Mouse (Mus musculus): Measurements from ENCODE around the gene Sdhaf4. TPM values are rescaled to one million over a fixed set of nuclear protein-coding genes. Genes with fewer than 3 reads are reported as not detected.

Gene Sdhaf4
- total RNA-seq (2012; rRNA removed), result 40.7 and 43.4 TPM in 2 replicates
- 72.9 and 79.6 TPM in 2 replicates for total RNA-seq (2014; rRNA removed)
- 20.9 and 24.8 TPM in 2 replicates for polyA plus RNA-seq (2012; ENCODE audit: insufficient read length, low read depth)

GRCm38 (mm10) chr1:24005070-24005804, at the start of gene Sdhaf4:
Sdhaf4 (minus strand) TSS chr1:24005656.
- dilution Hi-C loops (cut with MboI; ENCODE audit: extremely low pct_ligation_motif_present, extremely low pct_unique_long_range_greater_than_20kb, low sequenced_read_pairs), result no loop called here
- in situ Hi-C loops (cut with MboI; ENCODE audit: low pct_ligation_motif_present, low pct_unique_long_range_greater_than_20kb, low sequenced_read_pairs), result loop anchor here (10.0 kb wide), 1 partner anchor 80 kb away; the partner anchor contains the start of gene Smap1
- Histone ChIP-seq H3K9me3 (replicated peaks; ENCODE audit: low read length) (no peaks in the 10 kb centered on the region), H3K36me3 (replicated peaks in 1 of 2; ENCODE audit: control insufficient read depth in 1 of 2, insufficient read depth in 1 of 2, low read length in 1 of 2) (peaks cover 20 to 27% of the 10 kb centered on the region in 2 experiments), H3K27me3 (replicated peaks) (no peaks in the 10 kb centered on the region), H3K79me2 (replicated peaks; ENCODE audit: control insufficient read depth, extremely low read depth, insufficient read depth, poor library complexity, severe bottlenecking) (no peaks in the 10 kb centered on the region), H3K27ac (ENCODE audit: insufficient read depth, low read depth) (no peak within 1 kb of the TSS), H3K9ac (ENCODE audit: insufficient read depth, low read depth) (peak within 1 kb of the TSS; percentile 78), H3K4me2 (ENCODE audit: insufficient read depth, low read depth, poor library complexity, severe bottlenecking) (peak within 1 kb of the TSS; percentile 78), H3K4me1 (ENCODE audit: control insufficient read depth in 1 of 2, insufficient read depth in 2 of 2) (peaks cover 21 to 36% of the 10 kb centered on the region in 2 experiments), H3K4me3 (replicated peaks in 1 of 3; ENCODE audit: low read depth in 2 of 3, low read length in 2 of 3, poor library complexity in 1 of 3) (peak within 1 kb of the TSS; percentile 74 to 79 (median 76))
- DNase-seq (ENCODE audit: extremely low read depth), result peak; percentile 83
- TF ChIP-seq ELF1 (IDR thresholded peaks at IDR 0.05; ENCODE audit: low read depth, low read length), result 0 out of 2 replicates have a peak, but pooled peaks have one; percentile 40
- TF ChIP-seq HCFC1 (IDR thresholded peaks at IDR 0.05; ENCODE audit: low read depth, low read length), result peak; percentile 53
- TF ChIP-seq TBP (conservative IDR thresholded peaks at IDR 0.05; ENCODE audit: low read depth, low read length), result 0 out of 2 replicates have a peak, but pooled peaks have one; percentile 50
- no peak for TF ChIP-seq GABPA (IDR thresholded peaks at IDR 0.05; ENCODE audit: insufficient replicate concordance, low read depth, low read length)
- TF ChIP-seq SMC3 (IDR thresholded peaks at IDR 0.05; ENCODE audit: low read depth, low read length), result peak; percentile 8; the same call in 1 of the 2 replicates
- TF ChIP-seq NELFE (IDR thresholded peaks at IDR 0.05; ENCODE audit: low read depth, low read length), result peak; percentile 83
- TF ChIP-seq ZNF384 (IDR thresholded peaks at IDR 0.05; ENCODE audit: low read depth, low read length), result 0 out of 2 replicates have a peak, but pooled peaks have one; percentile 16
- peak; percentile 97 for TF ChIP-seq NRF1 (IDR thresholded peaks at IDR 0.05; ENCODE audit: low read depth, low read length)
- no peak for TF ChIP-seq MXI1 (IDR thresholded peaks at IDR 0.05; ENCODE audit: low read depth, low read length)
- 0 out of 2 replicates have a peak, but pooled peaks have one; percentile 35 for TF ChIP-seq CHD1 (IDR thresholded peaks at IDR 0.05; ENCODE audit: low read depth, low read length)
- TF ChIP-seq CHD2 (IDR thresholded peaks at IDR 0.05; ENCODE audit: low read length), result no peak
- TF ChIP-seq TCF12 (IDR thresholded peaks at IDR 0.05; ENCODE audit: low read depth, low read length), result peak; percentile 75
- TF ChIP-seq IRF4 (IDR thresholded peaks at IDR 0.05; ENCODE audit: low read depth, low read length), result peak; percentile 10; the same call in 1 of the 2 replicates
- no peak for TF ChIP-seq USF2 (conservative IDR thresholded peaks at IDR 0.05; ENCODE audit: low read depth, low read length)
- TF ChIP-seq KAT2A (IDR thresholded peaks at IDR 0.05; ENCODE audit: insufficient replicate concordance, low read length), result no peak
- TF ChIP-seq POLR2A (IDR thresholded peaks at IDR 0.05; ENCODE audit: low read depth, low read length), result peak; percentile 87
- peak; percentile 50; the same call in 1 of the 2 replicates for TF ChIP-seq MAZ (IDR thresholded peaks at IDR 0.05; ENCODE audit: low read depth, low read length)

All from CH12.LX (cell line).